Mouse (Mus musculus) midbrain, embryonic 13.5 days (tissue): ENCODE results near the gene Smlr1. TPM values are rescaled to one million over a fixed set of nuclear protein-coding genes. Genes with fewer than 3 reads are reported as not detected.

Experiments
- ATAC-seq: fragments of 200-750 bp; cut with Nextera tagmentation; 2 replicates; pipeline ENCODE4 v1.8.0; 2017; ENCODE audit warnings: mild to moderate bottlenecking, moderate TSS enrichment, moderate library complexity
- H3K27ac ChIP-seq: fragments of 300-500 bp; sonication (generic); 2 replicates; pipeline ENCODE4 v1.5.1; 2015; ENCODE audit warnings: inconsistent platforms, mild to moderate bottlenecking, moderate library complexity
- H3K27me3 ChIP-seq: fragments of 300-500 bp; sonication (generic); 2 replicates; pipeline ENCODE4 v1.6.1; 2015; ENCODE audit warnings: mild to moderate bottlenecking, inconsistent platforms
- H3K36me3 ChIP-seq: fragments of 300-500 bp; sonication (generic); 2 replicates; pipeline ENCODE4 v1.6.1; 2015; ENCODE audit warnings: mild to moderate bottlenecking, inconsistent platforms
- H3K4me1 ChIP-seq: fragments of 300-500 bp; sonication (generic); replicated peaks from 2 replicates; pipeline ENCODE4 v1.6.1; 2015; ENCODE audit warnings: inconsistent platforms
- H3K4me2 ChIP-seq: fragments of 300-500 bp; sonication (generic); replicated peaks from 2 replicates; pipeline ENCODE4 v1.6.1; 2015; ENCODE audit warnings: moderate library complexity, mild to moderate bottlenecking, inconsistent platforms
- H3K4me3 ChIP-seq: fragments of 300-500 bp; sonication (generic); replicated peaks from 2 replicates; pipeline ENCODE4 v1.5.1; 2015; ENCODE audit warnings: mild to moderate bottlenecking, inconsistent platforms
- H3K9ac ChIP-seq: fragments of 300-500 bp; sonication (generic); replicated peaks from 2 replicates; pipeline ENCODE4 v1.6.1; 2015; ENCODE audit warnings: mild to moderate bottlenecking, inconsistent platforms
- H3K9me3 ChIP-seq: fragments of 300-500 bp; sonication (generic); 2 replicates; pipeline ENCODE4 v1.6.1; 2016; ENCODE audit warnings: mild to moderate bottlenecking, inconsistent platforms
- WGBS: fragments of 180-500 bp; shearing (Covaris S2); methylation state at CpG from one replicate; pipeline ENCODE4 v1.1.7; 2015; 5-methylcytosine and 5-hydroxymethylcytosine counted together
- polyA plus RNA-seq: library from polyadenylated mRNA; unstranded; fragments of >200 nt; fragmentation: Nextera tagmentation; extraction: Ambion mirVana; gene quantifications from 2 replicates; pipeline ENCODE4 v1.2.1, GENCODE M21; 2015

Smlr1 gene
- polyA plus RNA-seq, 1 experiment from 2014 or later = not detected

DNA sequence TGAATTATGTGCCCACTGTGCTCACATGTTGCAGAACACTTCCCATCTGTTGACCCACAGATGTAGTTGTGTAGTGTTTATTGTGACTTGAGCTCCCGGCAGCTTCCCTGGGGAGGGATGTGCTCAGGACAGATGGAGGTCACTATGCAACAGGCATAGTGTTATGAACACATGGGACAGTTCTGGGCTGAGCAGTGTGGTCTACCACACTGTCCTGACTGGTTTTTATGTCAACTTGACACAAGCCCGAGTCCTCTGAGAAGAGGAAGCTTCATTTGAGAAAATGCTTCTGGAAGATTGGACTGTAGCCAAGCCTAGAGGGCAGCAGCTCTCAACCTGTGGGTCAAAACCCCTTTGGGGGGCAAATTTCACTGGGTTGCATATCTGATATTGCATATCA lies 3.0 kb downstream of the Smlr1 start:
- ATAC-seq = no peak
- WGBS = 87% methylated on average over 2 of the region's 2 CpGs

DNA sequence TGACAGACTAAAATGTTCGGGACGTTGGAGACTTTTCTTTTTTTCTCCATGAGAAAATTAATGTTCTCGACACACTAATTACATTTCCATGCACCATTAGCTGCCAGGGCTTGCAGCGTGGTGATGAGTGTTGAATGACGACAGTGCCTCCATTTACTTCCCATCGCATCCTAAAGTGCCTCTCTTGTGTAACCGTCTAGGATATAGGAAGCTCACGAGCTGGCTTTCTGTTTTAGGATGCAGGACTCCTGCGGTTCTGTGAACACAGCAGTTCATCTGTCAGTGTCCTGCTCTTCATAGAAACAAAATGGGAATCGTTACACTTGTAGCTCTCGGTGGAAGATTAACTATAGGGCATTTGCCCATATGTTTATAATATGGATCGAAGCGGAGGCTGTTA lies 4.7 kb downstream of the Smlr1 start:
- Histone ChIP-seq H3K4me2 (no peak overlapping the region), H3K9me3 (no peaks in the 10 kb centered on the region), H3K27ac (no peak overlapping the region), H3K36me3 (no peaks in the 10 kb centered on the region), H3K9ac (no peak overlapping the region), H3K4me3 (no peak overlapping the region), H3K27me3 (no peaks in the 10 kb centered on the region), H3K4me1 (no peaks in the 10 kb centered on the region)
- 85% methylated on average over 13 of the region's 13 CpGs for WGBS
- no peak for ATAC-seq

More for the DNA sequence above, 3.0 kb downstream of the Smlr1 start:
- H3K9ac ChIP-seq = no peak overlapping the region
- H3K36me3 ChIP-seq = no peaks in the 10 kb centered on the region
- no peak overlapping the region for H3K4me3 ChIP-seq
- no peak overlapping the region for H3K27ac ChIP-seq
- H3K4me1 ChIP-seq = no peaks in the 10 kb centered on the region
- H3K4me2 ChIP-seq = no peak overlapping the region
- no peaks in the 10 kb centered on the region for H3K9me3 ChIP-seq
- H3K27me3 ChIP-seq = no peaks in the 10 kb centered on the region

- ATAC-seq = no peak
- H3K27me3 ChIP-seq = no peaks in the 10 kb centered on the region
- H3K4me3 ChIP-seq = no peak overlapping the region
- no peak overlapping the region for H3K9ac ChIP-seq
- H3K27ac ChIP-seq = no peak overlapping the region
- H3K36me3 ChIP-seq = no peaks in the 10 kb centered on the region
- H3K9me3 ChIP-seq = no peaks in the 10 kb centered on the region
- no peak overlapping the region for H3K4me2 ChIP-seq
- no peaks in the 10 kb centered on the region for H3K4me1 ChIP-seq
- WGBS = 86% methylated on average over 3 of the region's 3 CpGs
These were observed 8.9 kb downstream of the Smlr1 start for GRCm38 (mm10) chr10:25527126-25527525.

GRCm38 (mm10) chr10:25526622-25527021 lies 9.4 kb downstream of the Smlr1 start:
- ATAC-seq = no peak
- Histone ChIP-seq H3K27me3 (no peaks in the 10 kb centered on the region), H3K36me3 (no peaks in the 10 kb centered on the region), H3K27ac (no peak overlapping the region), H3K4me2 (no peak overlapping the region), H3K4me3 (no peak overlapping the region), H3K9me3 (no peaks in the 10 kb centered on the region), H3K9ac (no peak overlapping the region), H3K4me1 (no peaks in the 10 kb centered on the region)
- WGBS = 92% methylated on average over 4 of the region's 4 CpGs

GRCm38 (mm10) chr10:25526156-25526555 lies 9.9 kb downstream of the Smlr1 start:
- ATAC-seq = no peak
- no peaks in the 10 kb centered on the region for H3K4me1 ChIP-seq
- H3K9ac ChIP-seq = no peak overlapping the region
- no peaks in the 10 kb centered on the region for H3K27me3 ChIP-seq
- 84% methylated on average over 4 of the region's 4 CpGs for WGBS
- H3K4me3 ChIP-seq = no peak overlapping the region
- no peaks in the 10 kb centered on the region for H3K9me3 ChIP-seq
- H3K4me2 ChIP-seq = no peak overlapping the region
- H3K36me3 ChIP-seq = no peaks in the 10 kb centered on the region
- H3K27ac ChIP-seq = no peak overlapping the region

DNA sequence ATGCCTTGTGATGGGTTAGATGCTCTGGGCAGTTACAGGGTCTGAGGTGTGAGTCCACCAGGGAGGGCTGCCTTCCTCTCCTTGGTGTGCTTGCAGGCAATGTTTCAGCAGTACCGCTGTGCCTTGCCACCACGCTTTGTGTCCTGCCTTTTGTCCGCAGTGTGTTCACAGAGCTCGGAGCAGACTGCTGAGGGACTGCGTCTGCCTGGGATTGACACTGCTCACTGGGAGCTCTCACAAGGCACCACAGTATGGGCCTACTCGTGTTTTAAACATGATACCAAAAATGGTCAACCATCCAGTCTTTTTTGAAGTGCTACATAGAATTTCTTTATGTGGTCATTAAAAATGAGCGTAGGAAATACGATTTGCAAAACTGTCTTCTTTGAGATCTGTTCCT lies 12.3 kb downstream of the Smlr1 start:
- Histone ChIP-seq H3K9me3 (no peaks in the 10 kb centered on the region), H3K27me3 (no peaks in the 10 kb centered on the region), H3K4me2 (no peak overlapping the region), H3K36me3 (no peaks in the 10 kb centered on the region), H3K9ac (no peak overlapping the region), H3K4me3 (no peak overlapping the region), H3K27ac (no peak overlapping the region), H3K4me1 (no peaks in the 10 kb centered on the region)
- 85% methylated on average over 8 of the region's 8 CpGs for WGBS
- no peak for ATAC-seq

- H3K36me3 ChIP-seq = peaks cover 6% of the 10 kb centered on the region; the same call in 1 of the 2 replicates
- H3K27ac ChIP-seq = no peak overlapping the region
- ATAC-seq = no peak
- no peak overlapping the region for H3K4me3 ChIP-seq
- 86% methylated on average over 5 of the region's 5 CpGs for WGBS
- H3K27me3 ChIP-seq = no peaks in the 10 kb centered on the region
- no peak overlapping the region for H3K9ac ChIP-seq
- H3K9me3 ChIP-seq = no peaks in the 10 kb centered on the region
- no peaks in the 10 kb centered on the region for H3K4me1 ChIP-seq
- H3K4me2 ChIP-seq = no peak overlapping the region
These were observed 15.6 kb downstream of the Smlr1 start for GRCm38 (mm10) chr10:25520428-25520827.

- H3K4me1 ChIP-seq = no peaks in the 10 kb centered on the region
- H3K27ac ChIP-seq = no peak overlapping the region
- H3K36me3 ChIP-seq = peaks cover 6% of the 10 kb centered on the region; the same call in 1 of the 2 replicates
- ATAC-seq = no peak
- H3K9ac ChIP-seq = no peak overlapping the region
- 77% methylated on average over 3 of the region's 3 CpGs for WGBS
- no peaks in the 10 kb centered on the region for H3K27me3 ChIP-seq
- H3K9me3 ChIP-seq = no peaks in the 10 kb centered on the region
- no peak overlapping the region for H3K4me3 ChIP-seq
- H3K4me2 ChIP-seq = no peak overlapping the region
These were observed 16.1 kb downstream of the Smlr1 start for GRCm38 (mm10) chr10:25519954-25520353.

DNA sequence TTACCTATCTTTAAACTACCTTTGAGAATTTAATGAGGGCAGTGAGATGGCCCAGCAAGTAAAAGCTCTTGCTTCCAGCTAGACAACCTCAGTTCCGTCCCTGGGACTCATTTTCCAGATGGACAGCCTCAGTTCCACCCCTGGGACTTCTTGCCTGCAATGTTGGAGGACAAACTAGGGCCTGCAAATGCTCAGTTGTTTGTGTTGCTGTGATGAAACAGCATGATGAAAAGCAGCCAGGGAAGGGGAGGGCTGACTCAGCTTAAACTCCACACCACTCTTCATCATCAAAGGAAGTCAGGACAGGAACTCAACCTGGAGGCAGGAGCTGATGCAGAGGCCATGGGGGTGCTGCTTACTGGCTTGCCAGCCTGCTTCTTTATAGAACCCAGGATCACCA lies 22.2 kb downstream of the Smlr1 start:
- Histone ChIP-seq H3K4me3 (no peak overlapping the region), H3K27me3 (no peaks in the 10 kb centered on the region)
- 82% methylated on average over 1 of the region's 1 CpGs for WGBS

GRCm38 (mm10) chr10:25503250-25503649 lies 32.8 kb downstream of the Smlr1 start:
- no peak for ATAC-seq
- no peak overlapping the region for H3K4me3 ChIP-seq
- no peaks in the 10 kb centered on the region for H3K4me1 ChIP-seq
- no peak overlapping the region for H3K4me2 ChIP-seq
- no peaks in the 10 kb centered on the region for H3K9me3 ChIP-seq
- no peak overlapping the region for H3K9ac ChIP-seq
- no peak overlapping the region for H3K27ac ChIP-seq
- H3K36me3 ChIP-seq = no peaks in the 10 kb centered on the region
- H3K27me3 ChIP-seq = no peaks in the 10 kb centered on the region
- 84% methylated on average over 5 of the region's 5 CpGs for WGBS

More for the DNA sequence above, 22.2 kb downstream of the Smlr1 start:
- Histone ChIP-seq H3K9me3 (no peaks in the 10 kb centered on the region), H3K4me1 (no peaks in the 10 kb centered on the region), H3K27ac (no peak overlapping the region), H3K36me3 (peaks cover 6% of the 10 kb centered on the region; the same call in 1 of the 2 replicates), H3K9ac (no peak overlapping the region), H3K4me2 (no peak overlapping the region)
- ATAC-seq = no peak

GRCm38 (mm10) chr10:25499323-25500071 lies 36.6 kb downstream of the Smlr1 start:
- Histone ChIP-seq H3K36me3 (no peaks in the 10 kb centered on the region), H3K9me3 (no peaks in the 10 kb centered on the region), H3K4me1 (no peaks in the 10 kb centered on the region), H3K27ac (no peak overlapping the region), H3K9ac (no peak overlapping the region), H3K27me3 (no peaks in the 10 kb centered on the region), H3K4me2 (no peak overlapping the region), H3K4me3 (no peak overlapping the region)
- ATAC-seq = no peak
- 62% methylated on average over 10 of the region's 10 CpGs for WGBS

- 17% methylated on average over 1 of the region's 1 CpGs for WGBS
- Histone ChIP-seq H3K4me1 (no peaks in the 10 kb centered on the region), H3K36me3 (no peaks in the 10 kb centered on the region), H3K9me3 (no peaks in the 10 kb centered on the region), H3K4me2 (no peak overlapping the region), H3K9ac (no peak overlapping the region), H3K27me3 (no peaks in the 10 kb centered on the region), H3K27ac (no peak overlapping the region), H3K4me3 (no peak overlapping the region)
- peak; percentile 62 for ATAC-seq
These were observed 47.6 kb downstream of the Smlr1 start for GRCm38 (mm10) chr10:25488456-25488855.

GRCm38 (mm10) chr10:25482791-25483190 lies 53.3 kb downstream of the Smlr1 start:
- no peaks in the 10 kb centered on the region for H3K36me3 ChIP-seq
- WGBS = 68% methylated on average over 5 of the region's 5 CpGs
- H3K4me1 ChIP-seq = 0 out of 2 replicates have a peak, but pooled peaks cover 4% of the 10 kb centered on the region
- no peak overlapping the region for H3K27ac ChIP-seq
- no peaks in the 10 kb centered on the region for H3K27me3 ChIP-seq
- ATAC-seq = no peak
- no peak overlapping the region for H3K4me2 ChIP-seq
- no peak overlapping the region for H3K4me3 ChIP-seq
- H3K9me3 ChIP-seq = no peaks in the 10 kb centered on the region
- no peak overlapping the region for H3K9ac ChIP-seq
